Comparison of ENCODE assay signal across 8 mouse cellular contexts in the genomic region with DNA sequence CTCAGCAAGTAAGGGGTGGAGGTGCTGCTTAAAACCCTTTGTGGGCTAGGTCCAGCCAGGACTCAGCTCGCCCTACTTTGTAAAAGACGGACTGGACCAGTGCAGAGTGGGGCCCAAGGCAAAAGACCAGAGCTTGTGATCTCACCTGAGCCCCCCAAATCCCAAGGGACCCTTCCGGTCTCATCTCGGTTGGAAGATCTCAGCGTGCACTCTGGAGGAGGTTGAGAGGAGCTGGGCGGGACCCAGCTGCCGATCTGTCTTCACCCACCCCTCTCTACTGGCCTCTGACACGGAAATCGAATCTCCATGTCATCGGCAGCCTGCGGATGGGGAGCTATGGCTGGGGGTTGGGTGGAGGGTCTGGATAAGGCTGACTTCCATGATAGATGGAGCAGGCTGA. TPM values are rescaled to one million over a fixed set of nuclear protein-coding genes. Genes with fewer than 3 reads are reported as not detected.
A peak's percentile ranks its signal among the peaks of the same experiment; 100 is the strongest.
DNase-seq lines count a peak whose midpoint lies in the region; ATAC-seq and TF ChIP-seq lines count a peak whose summit lies in the region.

No protein-coding gene starts in this region.

- peak overlapping the region; percentile 99 for H3K4me2 ChIP-seq in forebrain, postnatal 0 days (ENCODE audit: low read depth)

- H3K27ac ChIP-seq in ES-Bruce4 (ENCODE audit: insufficient read depth, low read length): no peak overlapping the region
- H3K27ac ChIP-seq in forebrain, postnatal 0 days (ENCODE audit: low read depth, low read length): no peak overlapping the region

- peaks cover 2% of the 10 kb centered on the region; the same call in 1 of the 2 replicates for H3K27me3 ChIP-seq in ES-Bruce4 (ENCODE audit: control insufficient read depth, insufficient read depth, low read length, poor library complexity, severe bottlenecking)
- no peaks in the 10 kb centered on the region for H3K27me3 ChIP-seq in forebrain, postnatal 0 days (ENCODE audit: insufficient read depth, low read length)

- ATAC-seq in forebrain, postnatal 0 days: no peak

- DNase-seq in cerebellum, adult 9-11 months: peak; percentile 65
- no peak for DNase-seq in cerebellum, adult 18-20 months
- DNase-seq in forebrain, postnatal 0 days: no peak
- peak; percentile 47 for DNase-seq in mesoderm, embryonic 11.5 days (ENCODE audit: low read depth, low spot score)
- DNase-seq in frontal cortex, postnatal 10 days (ENCODE audit: low spot score in 2 of 2): no peak
- no peak for DNase-seq in layer of hippocampus, adult 8-10 months (ENCODE audit: low spot score in 2 of 2)
- no peak for DNase-seq in thymus, postnatal 0 days (ENCODE audit: low spot score)

- peak overlapping the region; percentile 83 for H3K4me3 ChIP-seq in ES-Bruce4 (ENCODE audit: low read depth, low read length)
- H3K4me3 ChIP-seq in forebrain, postnatal 0 days (ENCODE audit: low read depth, low read length): peak overlapping the region; percentile 63

- TF ChIP-seq POLR2A in ES-Bruce4 (IDR thresholded peaks at IDR 0.05; ENCODE audit: insufficient read depth, low read length): no peak

- TF ChIP-seq EP300 in ES-Bruce4 (IDR thresholded peaks at IDR 0.05; ENCODE audit: insufficient read depth, low read depth, low read length): no peak

- H3K9ac ChIP-seq in ES-Bruce4 (ENCODE audit: low read depth, poor library complexity, severe bottlenecking): peak overlapping the region; percentile 71; the same call in 1 of the 2 replicates
- peak overlapping the region; percentile 72 for H3K9ac ChIP-seq in forebrain, postnatal 0 days

- no peaks in the 10 kb centered on the region for H3K36me3 ChIP-seq in ES-Bruce4 (ENCODE audit: control insufficient read depth, insufficient read depth, low read length, poor library complexity, severe bottlenecking)
- no peaks in the 10 kb centered on the region for H3K36me3 ChIP-seq in forebrain, postnatal 0 days (ENCODE audit: insufficient read depth)

- TF ChIP-seq CTCF in ES-Bruce4 (IDR thresholded peaks at IDR 0.05; ENCODE audit: low read depth, low read length): no peak
- no peak for TF ChIP-seq CTCF in forebrain, postnatal 0 days (IDR thresholded peaks at IDR 0.05; ENCODE audit: low read depth)

- H3K4me1 ChIP-seq in ES-Bruce4 (ENCODE audit: control insufficient read depth, insufficient read depth, low read length): peaks cover 2% of the 10 kb centered on the region
- peaks cover 6% of the 10 kb centered on the region for H3K4me1 ChIP-seq in forebrain, postnatal 0 days (ENCODE audit: insufficient read depth)

- H3K9me3 ChIP-seq in ES-Bruce4 (replicated peaks; ENCODE audit: control insufficient read depth, insufficient read depth, low read length, poor library complexity, severe bottlenecking): no peaks in the 10 kb centered on the region
- no peaks in the 10 kb centered on the region for H3K9me3 ChIP-seq in forebrain, postnatal 0 days (ENCODE audit: low read length)

- 26% methylated on average over 11 of the region's 11 CpGs for WGBS in forebrain, postnatal 0 days

RNA-seq across cellular contexts. Expression of gene Olfm1, which starts 13.7 kb away (rescaled TPM):
- 8.9 and 10.8 TPM in 2 replicates for polyA plus RNA-seq in ES-Bruce4 (2011; ENCODE audit: insufficient read depth, insufficient read length, low read depth, missing spikeins)
- total RNA-seq in forebrain, postnatal 0 days (2014; rRNA removed): 277 and 344 TPM in 2 replicates
- 347 and 444 TPM in 2 replicates for polyA plus RNA-seq in forebrain, postnatal 0 days (2015; fragmentation: Nextera tagmentation; extraction: Ambion mirVana)
- total RNA-seq in layer of hippocampus, adult 8-10 months (2022): 1,000 to 10,000 TPM; 1,310 to 1,340 (median 1,317) TPM
- polyA plus RNA-seq in thymus, postnatal 0 days (2015; fragmentation: Nextera tagmentation; extraction: Ambion mirVana): 2.5 and 2.7 TPM in 2 replicates

Comparison
In these comparisons a context has a peak if more than half of its experiments do, and no peak if none do; other contexts are left out.
1. DNase-seq: peak in cerebellum, adult 9-11 months (single experiment) and mesoderm, embryonic 11.5 days (single experiment); none in cerebellum, adult 18-20 months (0 of 2), forebrain, postnatal 0 days (single experiment), frontal cortex, postnatal 10 days (0 of 2), layer of hippocampus, adult 8-10 months (0 of 2) and thymus, postnatal 0 days (single experiment).
2. RNA of gene Olfm1, which starts 13.7 kb away (polyA plus RNA-seq): 347 to 444 TPM in forebrain, postnatal 0 days; 8.9 to 10.8 TPM in ES-Bruce4 and 2.5 to 2.7 TPM in thymus, postnatal 0 days; every median in the first group is over 10 times any median in the second.